Mouse (Mus musculus) testis, adult 2 months (tissue): ENCODE results near the gene Vmn2r12.
"Not testable (repeated sequence)": the region's sequence is repeated elsewhere in the genome, so short reads cannot be mapped to it uniquely, and the experiment has no call there.

ENCODE experiments used
- CTCF ChIP-seq: fragments of 200-500 bp; IDR thresholded peaks from 2 replicates; pipeline ENCODE4 v1.5.1; 2012; ENCODE audit warnings: low read depth, mild to moderate bottlenecking, inconsistent platforms, low read length, moderate library complexity; ENCODE audit not compliant: control insufficient read depth, insufficient read depth, insufficient replicate concordance
- POLR2A ChIP-seq: fragments of 200-500 bp; IDR thresholded peaks from 2 replicates; pipeline ENCODE4 v1.6.1; 2012; ENCODE audit warnings: low read depth, mild to moderate bottlenecking, inconsistent platforms, low read length, moderate library complexity; ENCODE audit not compliant: control insufficient read depth

DNA sequence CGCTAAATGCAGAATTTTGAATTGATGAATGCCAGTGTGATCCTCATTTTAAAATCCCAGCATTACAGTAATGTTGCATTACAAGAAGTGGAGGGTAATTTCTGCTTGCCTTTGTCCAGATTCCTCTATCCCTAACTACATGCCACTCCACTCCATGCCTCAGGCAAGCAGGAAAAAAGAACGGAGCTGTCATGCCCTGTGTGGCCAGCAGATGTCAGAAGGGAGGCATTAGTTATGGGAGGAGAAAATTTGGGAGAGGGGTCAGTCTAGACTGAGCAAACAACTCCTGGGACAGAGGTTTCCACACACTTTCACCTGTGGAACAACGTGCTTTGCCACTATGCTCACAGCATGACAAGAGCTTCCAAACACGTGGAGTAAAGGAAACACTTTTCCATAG lies 25.7 kb downstream of the Vmn2r12 start:
- peak; percentile 13; the same call in 1 of the 2 replicates for TF ChIP-seq CTCF
- not testable (repeated sequence) for TF ChIP-seq POLR2A
